Mouse (Mus musculus) MEL (cell line): ENCODE measurements at regions not wholly inside any gene's neighbourhood (a gene's known extent, or its start where the extent isn't known, plus 50 kb on each side); places are given as distances from the start of the nearest gene placed in this dataset.
"Not testable (repeated sequence)": the region's sequence is repeated elsewhere in the genome, so short reads cannot be mapped to it uniquely, and the experiment has no call there.

ENCODE experiments used
- DNase-seq: peaks from one replicate; pipeline ENCODE4 v3.0.0; 2011; ENCODE audit warnings: low read depth, low spot score
- H3K27ac ChIP-seq: 2 replicates; pipeline ENCODE4 v1.5.1; 2012; ENCODE audit warnings: low read depth, mild to moderate bottlenecking, control low read depth, low read length, moderate library complexity; ENCODE audit not compliant: control insufficient read depth
- H3K27me3 ChIP-seq, 2 experiments: fragments of 150-350 bp in 1 of 2; sonication (generic) in 1 of 2; 2 replicates each; pipeline ENCODE4 v1.6.1; 2012; ENCODE audit warnings: low read length in 2 of 2, mild to moderate bottlenecking in 2 of 2, improper control_type of control experiment in 1 of 2, moderate library complexity in 1 of 2; ENCODE audit not compliant: insufficient read depth in 2 of 2, control insufficient read depth in 1 of 2
- H3K36me3 ChIP-seq, 2 experiments: 2 replicates each; pipeline ENCODE4 v1.6.1; 2012 to 2014; ENCODE audit warnings: low read length in 2 of 2, improper control_type of control experiment in 1 of 2, inconsistent platforms in 1 of 2, mild to moderate bottlenecking in 1 of 2; ENCODE audit not compliant: insufficient read depth in 2 of 2, control insufficient read depth in 1 of 2
- H3K4me1 ChIP-seq, 2 experiments: fragments of 150-350 bp in 1 of 2; sonication (generic) in 1 of 2; 2 replicates each; pipeline ENCODE4 v1.6.1; 2012; ENCODE audit warnings: low read length in 2 of 2, improper control_type of control experiment in 1 of 2, mild to moderate bottlenecking in 1 of 2; ENCODE audit not compliant: insufficient read depth in 2 of 2, control insufficient read depth in 1 of 2
- H3K4me3 ChIP-seq, 2 experiments: fragments of 150-350 bp in 1 of 2; sonication (generic) in 1 of 2; 2 replicates each; pipeline ENCODE4 v1.5.1; 2012; ENCODE audit warnings: low read depth in 2 of 2, low read length in 2 of 2, mild to moderate bottlenecking in 2 of 2, moderate library complexity in 2 of 2, control low read depth in 1 of 2, improper control_type of control experiment in 1 of 2; ENCODE audit not compliant: control insufficient read depth in 1 of 2, insufficient read depth in 1 of 2
- H3K79me2 ChIP-seq: 2 replicates; pipeline ENCODE4 v1.6.1; 2012; ENCODE audit warnings: mild to moderate bottlenecking, low read length, moderate library complexity; ENCODE audit not compliant: control insufficient read depth, poor library complexity, insufficient read depth
- H3K9ac ChIP-seq: 2 replicates; pipeline ENCODE4 v1.6.1; 2012; ENCODE audit warnings: low read depth, mild to moderate bottlenecking, control low read depth, low read length, moderate library complexity; ENCODE audit not compliant: control insufficient read depth, poor library complexity, severe bottlenecking
- H3K9me3 ChIP-seq: fragments of 150-350 bp; sonication (generic); replicated peaks from 2 replicates; pipeline ENCODE4 v1.6.1; 2012; ENCODE audit warnings: mild to moderate bottlenecking, low read length, improper control_type of control experiment, moderate library complexity; ENCODE audit not compliant: insufficient read depth
- BHLHE40 ChIP-seq: IDR thresholded peaks from 2 replicates; pipeline ENCODE4 v1.6.1; 2012; ENCODE audit warnings: low read depth, mild to moderate bottlenecking, inconsistent platforms, low read length, improper control_type of control experiment, borderline replicate concordance
- CHD1 ChIP-seq: IDR thresholded peaks from 2 replicates; pipeline ENCODE4 v1.6.1; 2012; ENCODE audit warnings: low read depth, mild to moderate bottlenecking, inconsistent platforms, low read length, improper control_type of control experiment
- CHD2 ChIP-seq: IDR thresholded peaks from 2 replicates; pipeline ENCODE4 v1.6.1; 2011; ENCODE audit warnings: low read length, improper control_type of control experiment
- CTCF ChIP-seq, 3 experiments: IDR thresholded peaks in 2 of 3; conservative IDR thresholded peaks in 1 of 3; 2 replicates each; pipeline ENCODE4 v1.5.1; 2011 to 2012; ENCODE audit warnings: low read length in 3 of 3, low read depth in 2 of 3, mild to moderate bottlenecking in 2 of 3, improper control_type of control experiment in 1 of 3, inconsistent platforms in 1 of 3, mixed read lengths in 1 of 3, moderate library complexity in 1 of 3; ENCODE audit not compliant: control insufficient read depth in 1 of 3, insufficient read depth in 1 of 3, poor library complexity in 1 of 3, severe bottlenecking in 1 of 3
- E2F4 ChIP-seq: IDR thresholded peaks from 2 replicates; pipeline ENCODE4 v1.6.1; 2011; ENCODE audit warnings: low read depth, low read length, improper control_type of control experiment, borderline replicate concordance
- ETS1 ChIP-seq: IDR thresholded peaks from 2 replicates; pipeline ENCODE4 v1.6.1; 2012; ENCODE audit warnings: low read depth, mild to moderate bottlenecking, inconsistent platforms, low read length, improper control_type of control experiment, moderate library complexity
- JUND ChIP-seq: IDR thresholded peaks from 2 replicates; pipeline ENCODE4 v1.6.1; 2011; ENCODE audit warnings: low read depth, mild to moderate bottlenecking, improper control_type of control experiment, low read length
- KAT2A ChIP-seq: conservative IDR thresholded peaks from 2 replicates; pipeline ENCODE4 v1.6.1; 2012; ENCODE audit warnings: low read depth, low read length, improper control_type of control experiment, inconsistent platforms
- MAFK ChIP-seq: IDR thresholded peaks from 2 replicates; pipeline ENCODE4 v1.6.1; 2011; ENCODE audit warnings: low read depth, mild to moderate bottlenecking, low read length, improper control_type of control experiment, borderline replicate concordance
- MAX ChIP-seq: IDR thresholded peaks from 2 replicates; pipeline ENCODE4 v1.6.1; 2011; ENCODE audit warnings: low read length, improper control_type of control experiment
- MXI1 ChIP-seq: IDR thresholded peaks from 2 replicates; pipeline ENCODE4 v1.6.1; 2011; ENCODE audit warnings: mild to moderate bottlenecking, low read depth, low read length, improper control_type of control experiment
- MYC ChIP-seq: IDR thresholded peaks from 2 replicates; pipeline ENCODE4 v1.6.1; 2011; ENCODE audit warnings: low read depth, mild to moderate bottlenecking, low read length, improper control_type of control experiment, moderate library complexity
- NRF1 ChIP-seq: IDR thresholded peaks from 2 replicates; pipeline ENCODE4 v1.6.1; 2014; ENCODE audit warnings: low read depth, mild to moderate bottlenecking, inconsistent platforms, low read length, improper control_type of control experiment, moderate library complexity; ENCODE audit not compliant: poor library complexity, insufficient read depth, severe bottlenecking
- POLR2AphosphoS2 ChIP-seq: IDR thresholded peaks from 2 replicates; pipeline ENCODE4 v1.6.1; 2011; ENCODE audit warnings: low read length, improper control_type of control experiment
- RCOR1 ChIP-seq: IDR thresholded peaks from 2 replicates; pipeline ENCODE4 v1.6.1; 2012; ENCODE audit warnings: low read depth, mild to moderate bottlenecking, inconsistent platforms, low read length, improper control_type of control experiment
- SIN3A ChIP-seq: IDR thresholded peaks from 2 replicates; pipeline ENCODE4 v1.6.1; 2012; ENCODE audit warnings: low read length, improper control_type of control experiment, inconsistent platforms
- SMC3 ChIP-seq: IDR thresholded peaks from 2 replicates; pipeline ENCODE4 v1.6.1; 2011; ENCODE audit warnings: low read depth, low read length, improper control_type of control experiment
- TBP ChIP-seq: IDR thresholded peaks from 2 replicates; pipeline ENCODE4 v1.8.0; 2011; ENCODE audit warnings: low read depth, low read length, improper control_type of control experiment
- UBTF ChIP-seq: IDR thresholded peaks from 2 replicates; pipeline ENCODE4 v1.6.1; 2012; ENCODE audit warnings: low read depth, mild to moderate bottlenecking, inconsistent platforms, low read length, improper control_type of control experiment, moderate library complexity, borderline replicate concordance; ENCODE audit not compliant: insufficient read depth
- USF1 ChIP-seq: IDR thresholded peaks from 2 replicates; pipeline ENCODE4 v1.6.1; 2014; ENCODE audit warnings: low read depth, mild to moderate bottlenecking, inconsistent platforms, low read length, improper control_type of control experiment, moderate library complexity
- ZC3H11A ChIP-seq: IDR thresholded peaks from 2 replicates; pipeline ENCODE4 v1.6.1; 2012; ENCODE audit warnings: low read depth, mild to moderate bottlenecking, inconsistent platforms, low read length, improper control_type of control experiment
- ZKSCAN1 ChIP-seq: IDR thresholded peaks from 2 replicates; pipeline ENCODE4 v1.6.1; 2012; ENCODE audit warnings: low read depth, mild to moderate bottlenecking, inconsistent platforms, low read length, improper control_type of control experiment, moderate library complexity

DNA sequence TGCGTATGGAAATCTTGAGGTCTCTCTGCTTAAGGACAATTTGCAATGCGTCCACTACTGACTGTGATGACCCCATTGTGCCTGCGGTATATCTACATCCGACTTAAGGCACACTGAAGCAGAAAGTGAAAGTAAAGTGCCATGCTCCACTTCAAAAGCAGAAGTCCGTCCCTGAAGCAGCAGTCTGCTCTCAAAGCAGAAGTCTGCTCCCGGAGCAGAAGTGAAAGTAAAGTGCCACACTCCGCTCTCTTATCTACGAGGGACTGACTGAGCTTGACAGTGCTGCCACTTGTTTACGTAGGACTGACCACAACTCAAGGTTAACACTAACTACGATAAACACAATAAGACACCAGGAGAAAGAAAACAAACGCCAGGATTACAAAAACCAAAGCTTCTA, 72.8 kb upstream of the Slc22a8 start (continued):
- TF ChIP-seq MAFK (no peak), BHLHE40 (no peak), CHD2 (no peak), CHD1 (no peak), UBTF (no peak), MXI1 (peak; percentile 95), ZKSCAN1 (no peak), SMC3 (no peak), POLR2AphosphoS2 (no peak), KAT2A (no peak), JUND (no peak), RCOR1 (0 out of 2 replicates have a peak, but pooled peaks have one; percentile 48), ZC3H11A (no peak), CTCF (IDR thresholded peaks at IDR 0.05 in 2 of 3, conservative IDR thresholded peaks at IDR 0.05 in 1 of 3; ENCODE audit: control insufficient read depth in 1 of 3, insufficient read depth in 1 of 3, low read depth in 2 of 3, low read length in 3 of 3, poor library complexity in 1 of 3, severe bottlenecking in 1 of 3) (no peak), USF1 (no peak), SIN3A (peak; percentile 90), MYC (no peak; the same call in 1 of the 2 replicates), ETS1 (peak; percentile 97), MAX (peak; percentile 74), TBP (no peak), E2F4 (no peak)

GRCm38 (mm10) chr19:8518933-8519332, 72.1 kb upstream of the Slc22a8 start:
- peak; percentile 33 for DNase-seq
- TF ChIP-seq NRF1 (peak; percentile 66), ETS1 (0 out of 2 replicates have a peak, but pooled peaks have one; percentile 36)
- TF ChIP-seq, all 39 proteins: peak for 2; not testable (repeated sequence) for 37
- H3K27ac ChIP-seq: peak overlapping the region; percentile 84
- H3K27me3 ChIP-seq, H3K36me3 ChIP-seq, H3K79me2 ChIP-seq, H3K4me1 ChIP-seq, H3K9me3 ChIP-seq: not testable (repeated sequence)
- peak overlapping the region; percentile 79 to 96 for H3K4me3 ChIP-seq
- peak overlapping the region; percentile 73 for H3K9ac ChIP-seq
